Mouse (Mus musculus) megakaryocyte, embryonic 14.5 days (primary cell): ENCODE measurements around the gene Col18a1.

ENCODE experiments used
- FLI1 ChIP-seq: IDR thresholded peaks from 2 replicates; pipeline ENCODE4 v1.6.1; 2012; ENCODE audit warnings: low read length, inconsistent platforms, mixed read lengths
- GATA1 ChIP-seq: IDR thresholded peaks from 3 replicates; pipeline ENCODE4 v1.6.1; 2012; ENCODE audit warnings: mixed read lengths, low read length, inconsistent platforms, borderline replicate concordance

DNA sequence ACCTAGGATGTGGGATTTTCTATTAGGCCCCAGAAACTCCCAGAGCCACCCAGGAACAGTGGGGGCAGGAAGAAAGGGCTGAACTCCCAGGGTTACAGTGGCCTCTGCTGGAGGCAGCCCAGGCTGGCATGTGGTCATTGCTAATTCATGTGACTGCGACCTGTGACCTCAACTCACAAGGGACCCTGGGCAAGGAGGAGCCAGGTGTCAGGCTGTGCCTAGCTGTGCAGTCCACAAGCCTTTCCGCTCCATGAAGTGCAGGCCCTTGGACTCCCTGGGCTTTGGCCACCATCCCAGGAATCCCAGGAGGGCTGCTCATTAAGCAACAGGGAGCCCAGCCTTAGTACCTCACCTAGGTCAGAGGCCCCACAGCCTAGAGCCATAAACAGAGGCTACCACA, 38.4 kb downstream of the Col18a1 start:
- no peak for TF ChIP-seq GATA1
- no peak for TF ChIP-seq FLI1
